Mouse (Mus musculus): Measurements from ENCODE around the gene Tcta. TPM values are rescaled to one million over a fixed set of nuclear protein-coding genes. Genes with fewer than 3 reads are reported as not detected.

Gene Tcta
- polyA plus RNA-seq (2015; fragmentation: Illumina TruSeq; extraction: RNeasy Lipid Tissue Mini Kit (QIAGEN cat#74804); ENCODE audit: insufficient read depth, low read depth, low replicate concordance): 17.3 TPM

GRCm38 (mm10) chr9:108305629-108306520, at the start of gene Tcta, which contains the start of gene Rhoa:
TSS of gene Tcta (minus strand) at chr9:108306160.
TSS of gene Rhoa (plus strand) at chr9:108306129.

GRCm38 (mm10) chr9:108347540-108348289, 41.8 kb upstream of the Tcta start, which contains the start of gene Usp4:
TSS of gene Usp4 (plus strand) at chr9:108347853.

GRCm38 (mm10) chr9:108338886-108339781, 33.2 kb upstream of the Tcta start, which contains the start of gene Gpx1:
TSS of gene Gpx1 (plus strand) at chr9:108338903.

GRCm38 (mm10) chr9:108296453-108297355, 9.3 kb downstream of the Tcta start, which contains the start of gene Amt:
TSS of gene Amt (plus strand) at chr9:108296853.

GRCm38 (mm10) chr9:108290016-108290750, 15.8 kb downstream of the Tcta start, which contains the start of gene Nicn1:
TSS of gene Nicn1 (plus strand) at chr9:108290429.

GRCm38 (mm10) chr9:108263690-108264190, 42.2 kb downstream of the Tcta start, which contains the start of gene Dag1:
TSS of gene Dag1 (minus strand) at chr9:108263958.

Other genes starting within 250 kb of the Tcta start
- gene Mst1, start 225.7 kb downstream of the Tcta start, polyA plus RNA-seq (2015; fragmentation: Illumina TruSeq; extraction: RNeasy Lipid Tissue Mini Kit (QIAGEN cat#74804); ENCODE audit: insufficient read depth, low read depth, low replicate concordance): not detected
- gene Rnf123, start 222.8 kb downstream of the Tcta start, polyA plus RNA-seq (2015; fragmentation: Illumina TruSeq; extraction: RNeasy Lipid Tissue Mini Kit (QIAGEN cat#74804); ENCODE audit: insufficient read depth, low read depth, low replicate concordance): 23.7 TPM
- 40.1 TPM for gene Apeh, start 211.6 kb downstream of the Tcta start, polyA plus RNA-seq (2015; fragmentation: Illumina TruSeq; extraction: RNeasy Lipid Tissue Mini Kit (QIAGEN cat#74804); ENCODE audit: insufficient read depth, low read depth, low replicate concordance)
- 0.48 TPM for gene Bsn, start 115.8 kb downstream of the Tcta start, polyA plus RNA-seq (2015; fragmentation: Illumina TruSeq; extraction: RNeasy Lipid Tissue Mini Kit (QIAGEN cat#74804); ENCODE audit: insufficient read depth, low read depth, low replicate concordance)
- 15.5 TPM for gene Dag1, start 42.2 kb downstream of the Tcta start, polyA plus RNA-seq (2015; fragmentation: Illumina TruSeq; extraction: RNeasy Lipid Tissue Mini Kit (QIAGEN cat#74804); ENCODE audit: insufficient read depth, low read depth, low replicate concordance)
- gene Nicn1, start 15.7 kb downstream of the Tcta start, polyA plus RNA-seq (2015; fragmentation: Illumina TruSeq; extraction: RNeasy Lipid Tissue Mini Kit (QIAGEN cat#74804); ENCODE audit: insufficient read depth, low read depth, low replicate concordance): 4.3 TPM
- 5.3 TPM for gene Amt, start 9.3 kb downstream of the Tcta start, polyA plus RNA-seq (2015; fragmentation: Illumina TruSeq; extraction: RNeasy Lipid Tissue Mini Kit (QIAGEN cat#74804); ENCODE audit: insufficient read depth, low read depth, low replicate concordance)
- 65.0 TPM for gene Rhoa, start within 50 bp of the Tcta start, polyA plus RNA-seq (2015; fragmentation: Illumina TruSeq; extraction: RNeasy Lipid Tissue Mini Kit (QIAGEN cat#74804); ENCODE audit: insufficient read depth, low read depth, low replicate concordance)
- gene Gpx1, start 32.7 kb upstream of the Tcta start, polyA plus RNA-seq (2015; fragmentation: Illumina TruSeq; extraction: RNeasy Lipid Tissue Mini Kit (QIAGEN cat#74804); ENCODE audit: insufficient read depth, low read depth, low replicate concordance): 93.4 TPM
- gene Usp4, start 41.7 kb upstream of the Tcta start, polyA plus RNA-seq (2015; fragmentation: Illumina TruSeq; extraction: RNeasy Lipid Tissue Mini Kit (QIAGEN cat#74804); ENCODE audit: insufficient read depth, low read depth, low replicate concordance): 34.3 TPM
- gene 1700102P08Rik, start 86.6 kb upstream of the Tcta start, polyA plus RNA-seq (2015; fragmentation: Illumina TruSeq; extraction: RNeasy Lipid Tissue Mini Kit (QIAGEN cat#74804); ENCODE audit: insufficient read depth, low read depth, low replicate concordance): 1.3 TPM
- not detected for gene Ccdc36, start 122.3 kb upstream of the Tcta start, polyA plus RNA-seq (2015; fragmentation: Illumina TruSeq; extraction: RNeasy Lipid Tissue Mini Kit (QIAGEN cat#74804); ENCODE audit: insufficient read depth, low read depth, low replicate concordance)
- gene BC048562, start 130.3 kb upstream of the Tcta start, polyA plus RNA-seq (2015; fragmentation: Illumina TruSeq; extraction: RNeasy Lipid Tissue Mini Kit (QIAGEN cat#74804); ENCODE audit: insufficient read depth, low read depth, low replicate concordance): not detected
- gene Ccdc71, start 154.4 kb upstream of the Tcta start, polyA plus RNA-seq (2015; fragmentation: Illumina TruSeq; extraction: RNeasy Lipid Tissue Mini Kit (QIAGEN cat#74804); ENCODE audit: insufficient read depth, low read depth, low replicate concordance): 7.4 TPM
- 9.8 TPM for gene Klhdc8b, start 155.4 kb upstream of the Tcta start, polyA plus RNA-seq (2015; fragmentation: Illumina TruSeq; extraction: RNeasy Lipid Tissue Mini Kit (QIAGEN cat#74804); ENCODE audit: insufficient read depth, low read depth, low replicate concordance)
- 36.8 TPM for gene Lamb2, start 173.6 kb upstream of the Tcta start, polyA plus RNA-seq (2015; fragmentation: Illumina TruSeq; extraction: RNeasy Lipid Tissue Mini Kit (QIAGEN cat#74804); ENCODE audit: insufficient read depth, low read depth, low replicate concordance)
- gene Usp19, start 184.4 kb upstream of the Tcta start, polyA plus RNA-seq (2015; fragmentation: Illumina TruSeq; extraction: RNeasy Lipid Tissue Mini Kit (QIAGEN cat#74804); ENCODE audit: insufficient read depth, low read depth, low replicate concordance): 39.8 TPM
- gene Qars, start 201.5 kb upstream of the Tcta start, polyA plus RNA-seq (2015; fragmentation: Illumina TruSeq; extraction: RNeasy Lipid Tissue Mini Kit (QIAGEN cat#74804); ENCODE audit: insufficient read depth, low read depth, low replicate concordance): 48.0 TPM
- 23.8 TPM for gene Qrich1, start 210.6 kb upstream of the Tcta start, polyA plus RNA-seq (2015; fragmentation: Illumina TruSeq; extraction: RNeasy Lipid Tissue Mini Kit (QIAGEN cat#74804); ENCODE audit: insufficient read depth, low read depth, low replicate concordance)